Mouse (Mus musculus) embryonic fibroblast, embryonic 13.5 days (primary cell): ENCODE results near the gene C1ra.

Source experiments
- CTCF ChIP-seq: IDR thresholded peaks from 2 replicates; pipeline ENCODE4 v1.5.1; 2011; ENCODE audit warnings: mild to moderate bottlenecking, control low read depth, low read length, moderate library complexity, borderline replicate concordance; ENCODE audit not compliant: insufficient read depth
- POLR2A ChIP-seq: IDR thresholded peaks from 2 replicates; pipeline ENCODE4 v1.6.1; 2011; ENCODE audit warnings: low read depth, mild to moderate bottlenecking, control low read depth, low read length, moderate library complexity

- peak; percentile 46 for TF ChIP-seq POLR2A
- TF ChIP-seq CTCF, result peak; percentile 42; the same call in 1 of the 2 replicates
Observed at GRCm38 (mm10) chr6:124492842-124493561, 19.2 kb upstream of the C1ra start, which contains the start of gene C1rl.
